Mouse (Mus musculus): Measurements from ENCODE around the gene Kdm6b.

Kdm6b gene

GRCm38 (mm10) chr11:69364910-69365309 is 48.6 kb downstream of the Kdm6b start:
- peak; percentile 99 for DNase-seq

- peak in 1 of 2 experiments; percentile 31 for DNase-seq
Measured at GRCm38 (mm10) chr11:69364376-69364775, 49.1 kb downstream of the Kdm6b start.

GRCm38 (mm10) chr11:69362479-69362878 is 51.0 kb downstream of the Kdm6b start:
- no peak for DNase-seq

- DNase-seq, result peak; percentile 46 to 56
Measured at GRCm38 (mm10) chr11:69362021-69362420, 51.5 kb downstream of the Kdm6b start.

- DNase-seq, result no peak
Measured at GRCm38 (mm10) chr11:69357690-69358089, 55.8 kb downstream of the Kdm6b start.

GRCm38 (mm10) chr11:69356544-69356943 is 56.9 kb downstream of the Kdm6b start:
- no peak for DNase-seq

Measured in cerebellum, postnatal 10 days (tissue).